Mouse (Mus musculus): ENCODE measurements around the gene Ccdc6. TPM values are rescaled to one million over a fixed set of nuclear protein-coding genes. Genes with fewer than 3 reads are reported as not detected.
"Not testable (repeated sequence)": the region's sequence is repeated elsewhere in the genome, so short reads cannot be mapped to it uniquely, and the experiment has no call there.

Ccdc6 gene
- polyA plus RNA-seq, 1 experiment from 2014 or later: 14.0 TPM

GRCm38 (mm10) chr10:70220971-70221370, 124.0 kb downstream of the Ccdc6 start:
- 75% methylated on average over 5 of the region's 5 CpGs for WGBS
- H3K4me3 ChIP-seq (ENCODE audit: low read length): no peak overlapping the region
- no peaks in the 10 kb centered on the region for H3K36me3 ChIP-seq (ENCODE audit: control insufficient read depth, insufficient read depth)
- no peaks in the 10 kb centered on the region for H3K4me1 ChIP-seq (ENCODE audit: control insufficient read depth, insufficient read depth, low read length)
- no peak overlapping the region for H3K27ac ChIP-seq (ENCODE audit: low read length)
- no peak for ATAC-seq (replicated peaks; ENCODE audit: extremely low read depth, insufficient read depth, low FRiP score)
- no peaks in the 10 kb centered on the region; the same call in 1 of the 2 replicates for H3K9me3 ChIP-seq (replicated peaks; ENCODE audit: control insufficient read depth, low read length)
- H3K9ac ChIP-seq (ENCODE audit: low read length): no peak overlapping the region
- no peaks in the 10 kb centered on the region for H3K27me3 ChIP-seq (ENCODE audit: control insufficient read depth, insufficient read depth, low read length)
- H3K4me2 ChIP-seq (ENCODE audit: low read depth, low read length): no peak overlapping the region

- ATAC-seq (replicated peaks; ENCODE audit: extremely low read depth, insufficient read depth, low FRiP score); H3K4me1 ChIP-seq (ENCODE audit: control insufficient read depth, insufficient read depth, low read length); H3K36me3 ChIP-seq (ENCODE audit: control insufficient read depth, insufficient read depth); H3K4me2 ChIP-seq (ENCODE audit: low read depth, low read length); H3K4me3 ChIP-seq (ENCODE audit: low read length); H3K9ac ChIP-seq (ENCODE audit: low read length); H3K27ac ChIP-seq (ENCODE audit: low read length); H3K27me3 ChIP-seq (ENCODE audit: control insufficient read depth, insufficient read depth, low read length); H3K9me3 ChIP-seq (replicated peaks; ENCODE audit: control insufficient read depth, low read length): not testable (repeated sequence)
- 92% methylated on average over 8 of the region's 8 CpGs for WGBS
Measured at GRCm38 (mm10) chr10:70222231-70222630, 125.3 kb downstream of the Ccdc6 start.

- no peak overlapping the region for H3K9ac ChIP-seq (ENCODE audit: low read length)
- ATAC-seq (replicated peaks; ENCODE audit: extremely low read depth, insufficient read depth, low FRiP score): no peak
- no peak overlapping the region for H3K27ac ChIP-seq (ENCODE audit: low read length)
- H3K27me3 ChIP-seq (ENCODE audit: control insufficient read depth, insufficient read depth, low read length): no peaks in the 10 kb centered on the region
- H3K4me1 ChIP-seq (ENCODE audit: control insufficient read depth, insufficient read depth, low read length): no peaks in the 10 kb centered on the region
- H3K9me3 ChIP-seq (replicated peaks; ENCODE audit: control insufficient read depth, low read length): no peaks in the 10 kb centered on the region
- no peak overlapping the region for H3K4me2 ChIP-seq (ENCODE audit: low read depth, low read length)
- WGBS: 82% methylated on average over 6 of the region's 6 CpGs
- no peak overlapping the region for H3K4me3 ChIP-seq (ENCODE audit: low read length)
- H3K36me3 ChIP-seq (ENCODE audit: control insufficient read depth, insufficient read depth): no peaks in the 10 kb centered on the region
Measured at GRCm38 (mm10) chr10:70224571-70224970, 127.7 kb downstream of the Ccdc6 start.

DNA sequence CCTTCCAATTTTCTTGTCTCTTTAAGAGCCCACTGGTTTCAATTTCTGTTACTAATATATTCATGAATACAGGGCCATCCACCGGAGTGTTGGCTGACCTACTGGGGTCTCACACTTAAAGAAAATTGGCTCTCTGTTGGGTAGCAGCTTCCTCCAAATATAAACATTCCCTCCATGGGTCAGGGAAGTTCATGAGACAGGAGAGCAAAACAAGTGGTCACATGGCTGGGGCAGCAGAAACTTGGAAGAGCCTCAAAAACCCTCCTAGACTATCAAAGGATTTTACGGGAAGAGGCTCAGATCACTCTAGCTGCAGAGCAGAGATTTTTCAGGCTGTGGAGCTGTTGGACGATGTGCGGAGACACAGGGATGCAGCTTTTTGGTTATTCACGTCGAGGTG, 128.8 kb downstream of the Ccdc6 start:
- H3K27me3 ChIP-seq (ENCODE audit: control insufficient read depth, insufficient read depth, low read length): no peaks in the 10 kb centered on the region
- no peak overlapping the region for H3K27ac ChIP-seq (ENCODE audit: low read length)
- H3K9me3 ChIP-seq (replicated peaks; ENCODE audit: control insufficient read depth, low read length): no peaks in the 10 kb centered on the region
- no peaks in the 10 kb centered on the region for H3K4me1 ChIP-seq (ENCODE audit: control insufficient read depth, insufficient read depth, low read length)
- no peak overlapping the region for H3K4me3 ChIP-seq (ENCODE audit: low read length)
- no peak overlapping the region for H3K4me2 ChIP-seq (ENCODE audit: low read depth, low read length)
- H3K36me3 ChIP-seq (ENCODE audit: control insufficient read depth, insufficient read depth): no peaks in the 10 kb centered on the region
- WGBS: 50% methylated on average over 6 of the region's 6 CpGs
- no peak overlapping the region for H3K9ac ChIP-seq (ENCODE audit: low read length)
- no peak for ATAC-seq (replicated peaks; ENCODE audit: extremely low read depth, insufficient read depth, low FRiP score)

DNA sequence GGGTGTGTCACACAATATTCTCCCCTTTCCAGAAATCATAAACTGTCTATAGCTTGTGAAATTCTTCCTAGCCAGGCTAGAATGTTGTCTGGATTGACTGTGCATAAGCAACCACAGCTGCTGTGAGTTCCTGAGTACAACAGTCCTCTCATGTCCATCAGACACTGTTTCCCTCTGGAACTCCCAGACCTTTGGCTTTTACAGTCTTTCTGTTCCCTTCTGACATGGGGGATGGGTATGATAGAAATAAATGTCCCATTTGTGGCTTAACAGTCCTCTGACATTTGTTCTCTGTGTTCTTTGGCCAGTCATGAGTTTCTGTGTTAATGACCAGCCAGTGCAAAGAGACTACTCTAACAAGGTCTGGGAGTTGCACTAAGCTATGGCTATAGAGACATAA, 129.7 kb downstream of the Ccdc6 start:
- ATAC-seq (replicated peaks; ENCODE audit: extremely low read depth, insufficient read depth, low FRiP score): no peak
- Histone ChIP-seq H3K9ac (ENCODE audit: low read length) (no peak overlapping the region), H3K9me3 (replicated peaks; ENCODE audit: control insufficient read depth, low read length) (no peaks in the 10 kb centered on the region), H3K4me1 (ENCODE audit: control insufficient read depth, insufficient read depth, low read length) (no peaks in the 10 kb centered on the region), H3K27me3 (ENCODE audit: control insufficient read depth, insufficient read depth, low read length) (no peaks in the 10 kb centered on the region), H3K36me3 (ENCODE audit: control insufficient read depth, insufficient read depth) (no peaks in the 10 kb centered on the region), H3K4me3 (ENCODE audit: low read length) (no peak overlapping the region), H3K4me2 (ENCODE audit: low read depth, low read length) (no peak overlapping the region), H3K27ac (ENCODE audit: low read length) (no peak overlapping the region)

DNA sequence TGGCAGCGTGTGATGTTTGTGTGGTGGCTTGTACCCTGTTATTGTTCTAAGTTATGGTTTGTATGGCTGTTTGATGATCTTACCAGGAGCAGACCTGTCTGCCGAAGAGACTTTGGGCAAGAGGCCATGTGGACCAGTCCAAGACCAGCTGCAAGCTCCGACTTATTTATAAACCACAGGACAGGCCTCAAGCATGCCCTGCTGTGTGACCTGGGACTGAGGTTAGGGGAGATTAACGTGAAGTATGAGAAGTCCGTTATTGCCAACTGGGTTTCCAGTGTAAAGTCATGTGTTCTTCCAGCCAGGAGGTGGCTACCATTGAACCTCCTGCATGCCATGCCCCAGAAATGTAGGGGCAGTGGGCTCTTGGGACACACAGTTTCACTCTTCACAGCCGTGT, 133.4 kb downstream of the Ccdc6 start:
- no peaks in the 10 kb centered on the region for H3K4me1 ChIP-seq (ENCODE audit: control insufficient read depth, insufficient read depth, low read length)
- no peaks in the 10 kb centered on the region for H3K27me3 ChIP-seq (ENCODE audit: control insufficient read depth, insufficient read depth, low read length)
- 78% methylated on average over 6 of the region's 6 CpGs for WGBS
- ATAC-seq (replicated peaks; ENCODE audit: extremely low read depth, insufficient read depth, low FRiP score): no peak
- H3K9ac ChIP-seq (ENCODE audit: low read length): no peak overlapping the region
- H3K4me2 ChIP-seq (ENCODE audit: low read depth, low read length): no peak overlapping the region
- no peak overlapping the region for H3K27ac ChIP-seq (ENCODE audit: low read length)
- H3K4me3 ChIP-seq (ENCODE audit: low read length): no peak overlapping the region
- H3K9me3 ChIP-seq (replicated peaks; ENCODE audit: control insufficient read depth, low read length): no peaks in the 10 kb centered on the region
- H3K36me3 ChIP-seq (ENCODE audit: control insufficient read depth, insufficient read depth): no peaks in the 10 kb centered on the region

- Histone ChIP-seq H3K36me3 (ENCODE audit: control insufficient read depth, insufficient read depth) (no peaks in the 10 kb centered on the region), H3K4me2 (ENCODE audit: low read depth, low read length) (no peak overlapping the region), H3K4me3 (ENCODE audit: low read length) (no peak overlapping the region), H3K4me1 (ENCODE audit: control insufficient read depth, insufficient read depth, low read length) (no peaks in the 10 kb centered on the region), H3K27me3 (ENCODE audit: control insufficient read depth, insufficient read depth, low read length) (no peaks in the 10 kb centered on the region; the same call in 1 of the 2 replicates), H3K9me3 (replicated peaks; ENCODE audit: control insufficient read depth, low read length) (no peaks in the 10 kb centered on the region), H3K27ac (ENCODE audit: low read length) (no peak overlapping the region), H3K9ac (ENCODE audit: low read length) (no peak overlapping the region)
- no peak for ATAC-seq (replicated peaks; ENCODE audit: extremely low read depth, insufficient read depth, low FRiP score)
- WGBS: 61% methylated on average over 2 of the region's 2 CpGs
Measured at GRCm38 (mm10) chr10:70237936-70238335, 141.0 kb downstream of the Ccdc6 start.

Other genes starting within 250 kb of the Ccdc6 start
- 0.64 and 1.9 TPM in 2 replicates for gene Mrln, start 107.5 kb downstream of the Ccdc6 start, polyA plus RNA-seq (2015; fragmentation: Nextera tagmentation; extraction: Ambion mirVana)
- 0.47 and 1.1 TPM in 2 replicates for gene Slc16a9, start 148.0 kb downstream of the Ccdc6 start, polyA plus RNA-seq (2015; fragmentation: Nextera tagmentation; extraction: Ambion mirVana)